Mouse (Mus musculus) activated CD4-positive, CD25-positive, alpha-beta regulatory T cell, adult 4 months (primary cell): ENCODE measurements around the gene Hap1. TPM values are rescaled to one million over a fixed set of nuclear protein-coding genes. Genes with fewer than 3 reads are reported as not detected.
"Not testable (repeated sequence)": the region's sequence is repeated elsewhere in the genome, so short reads cannot be mapped to it uniquely, and the experiment has no call there.

Experiments
- ATAC-seq: one replicate; pipeline ENCODE4 v1.8.0; 2017
- polyA plus RNA-seq, 2 experiments: library from polyadenylated mRNA; unstranded; fragments of 100-300 nt; shearing (Covaris generic); gene quantifications; one replicate each; pipeline ENCODE4 v1.2.1; 2017

The Hap1 gene
- polyA plus RNA-seq, 2 experiments from 2014 or later: 0.87 TPM; not detected in 1

GRCm38 (mm10) chr11:100317826-100318380 is 38.0 kb downstream of the Hap1 start:
- ATAC-seq: no peak

GRCm38 (mm10) chr11:100315439-100315838 is 40.5 kb downstream of the Hap1 start:
- ATAC-seq: no peak

GRCm38 (mm10) chr11:100313424-100313823 is 42.5 kb downstream of the Hap1 start:
- ATAC-seq: no peak

GRCm38 (mm10) chr11:100312096-100312679 is 43.7 kb downstream of the Hap1 start:
- no peak for ATAC-seq

- ATAC-seq: no peak
Observed at GRCm38 (mm10) chr11:100311656-100312055, 44.3 kb downstream of the Hap1 start.

- ATAC-seq: not testable (repeated sequence)
Observed at GRCm38 (mm10) chr11:100308672-100309071, 47.3 kb downstream of the Hap1 start.

- ATAC-seq: no peak
Observed at GRCm38 (mm10) chr11:100307900-100308299, 48.0 kb downstream of the Hap1 start.

- no peak for ATAC-seq
Observed at GRCm38 (mm10) chr11:100301292-100301691, 54.6 kb downstream of the Hap1 start.

- no peak for ATAC-seq
Observed at GRCm38 (mm10) chr11:100300293-100300692, 55.6 kb downstream of the Hap1 start.

GRCm38 (mm10) chr11:100298274-100299036 is 57.5 kb downstream of the Hap1 start:
- peak; percentile 60 for ATAC-seq

GRCm38 (mm10) chr11:100297801-100298200 is 58.1 kb downstream of the Hap1 start:
- no peak for ATAC-seq

Other genes with a start within 250 kb of the Hap1 start
- not detected for gene Krt13, start 234.6 kb downstream of the Hap1 start, polyA plus RNA-seq
- not detected for gene Krt15, start 220.2 kb downstream of the Hap1 start, polyA plus RNA-seq
- gene Krt19, start 207.5 kb downstream of the Hap1 start, polyA plus RNA-seq: not detected
- gene Krt9, start 162.9 kb downstream of the Hap1 start, polyA plus RNA-seq: not detected
- gene Krt14, start 148.6 kb downstream of the Hap1 start, polyA plus RNA-seq: not detected
- not detected for gene Krt16, start 107.2 kb downstream of the Hap1 start, polyA plus RNA-seq
- gene Krt17, start 95.1 kb downstream of the Hap1 start, polyA plus RNA-seq: 1 to 10 TPM in 1 of 2 experiments, under 1 TPM in 1; 0.99 to 1.1 TPM
- gene Krt42, start 86.3 kb downstream of the Hap1 start, polyA plus RNA-seq: not detected
- gene Eif1, start 36.2 kb downstream of the Hap1 start, polyA plus RNA-seq: 1,000 to 10,000 TPM; 1,765 to 2,357 TPM
- not detected for gene Gast, start 21.7 kb downstream of the Hap1 start, polyA plus RNA-seq
- gene Jup, start 41.6 kb upstream of the Hap1 start, polyA plus RNA-seq: 1 to 10 TPM in 1 of 2 experiments, under 1 TPM in 1; 0.19 to 1.5 TPM
- not detected for gene P3h4, start 58.7 kb upstream of the Hap1 start, polyA plus RNA-seq
- gene Fkbp10, start 59.6 kb upstream of the Hap1 start, polyA plus RNA-seq: not detected
- 100 to 1,000 TPM; 118 to 125 TPM for gene Nt5c3b, start 85.7 kb upstream of the Hap1 start, polyA plus RNA-seq
- gene Klhl10, start 85.8 kb upstream of the Hap1 start, polyA plus RNA-seq: not detected
- gene Klhl11, start 116.6 kb upstream of the Hap1 start, polyA plus RNA-seq: 1 to 10 TPM; 1.9 to 2.1 TPM
- gene Acly, start 171.9 kb upstream of the Hap1 start, polyA plus RNA-seq: 10 to 100 TPM; 57.2 to 76.7 TPM
- gene Ttc25, start 189.5 kb upstream of the Hap1 start, polyA plus RNA-seq: under 1 TPM in 1 of 2 experiments, not detected in 1; 0.15 TPM
- 100 to 1,000 TPM; 181 to 201 TPM for gene Cnp, start 218.8 kb upstream of the Hap1 start, polyA plus RNA-seq